Mouse (Mus musculus): ENCODE results near the gene Cd9.

DNA sequence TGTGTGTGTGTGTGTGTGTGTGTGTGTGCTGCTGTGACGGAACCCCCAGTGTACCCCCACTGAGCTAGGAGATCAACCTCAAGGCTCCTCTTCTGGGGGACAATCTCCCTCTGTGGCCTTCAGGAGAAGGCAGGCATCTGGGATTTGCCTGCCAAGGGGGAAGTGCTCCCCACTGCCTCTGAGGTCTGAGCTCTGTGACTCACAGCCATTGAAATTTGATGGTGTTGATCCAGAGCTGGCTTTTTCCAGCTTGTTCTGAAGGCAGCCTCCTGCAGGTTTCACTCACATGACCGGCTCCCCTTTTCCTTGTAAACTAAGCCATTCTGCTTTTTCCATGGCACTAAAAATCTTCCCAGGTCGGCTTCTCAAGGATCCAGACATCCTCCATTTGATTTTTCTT is 70.4 kb downstream of the Cd9 start:
- no peak for TF ChIP-seq POLR2A (IDR thresholded peaks at IDR 0.05; ENCODE audit: low read depth, low read length)
- TF ChIP-seq CTCF (IDR thresholded peaks at IDR 0.05; ENCODE audit: extremely low read depth, insufficient read depth, insufficient read length, insufficient replicate concordance): no peak

All from spleen, adult 2 months (tissue).